Mouse (Mus musculus) kidney, postnatal 36 days (tissue): ENCODE measurements around the gene Gin1.
"Not testable (repeated sequence)": the region's sequence is repeated elsewhere in the genome, so short reads cannot be mapped to it uniquely, and the experiment has no call there.

Experiments used
- DNase-seq, 2 experiments: peaks; one replicate each; pipeline ENCODE4 v3.0.0; 2021 to 2022; ENCODE audit warnings: mixed read lengths in 2 of 2

The Gin1 gene

DNA sequence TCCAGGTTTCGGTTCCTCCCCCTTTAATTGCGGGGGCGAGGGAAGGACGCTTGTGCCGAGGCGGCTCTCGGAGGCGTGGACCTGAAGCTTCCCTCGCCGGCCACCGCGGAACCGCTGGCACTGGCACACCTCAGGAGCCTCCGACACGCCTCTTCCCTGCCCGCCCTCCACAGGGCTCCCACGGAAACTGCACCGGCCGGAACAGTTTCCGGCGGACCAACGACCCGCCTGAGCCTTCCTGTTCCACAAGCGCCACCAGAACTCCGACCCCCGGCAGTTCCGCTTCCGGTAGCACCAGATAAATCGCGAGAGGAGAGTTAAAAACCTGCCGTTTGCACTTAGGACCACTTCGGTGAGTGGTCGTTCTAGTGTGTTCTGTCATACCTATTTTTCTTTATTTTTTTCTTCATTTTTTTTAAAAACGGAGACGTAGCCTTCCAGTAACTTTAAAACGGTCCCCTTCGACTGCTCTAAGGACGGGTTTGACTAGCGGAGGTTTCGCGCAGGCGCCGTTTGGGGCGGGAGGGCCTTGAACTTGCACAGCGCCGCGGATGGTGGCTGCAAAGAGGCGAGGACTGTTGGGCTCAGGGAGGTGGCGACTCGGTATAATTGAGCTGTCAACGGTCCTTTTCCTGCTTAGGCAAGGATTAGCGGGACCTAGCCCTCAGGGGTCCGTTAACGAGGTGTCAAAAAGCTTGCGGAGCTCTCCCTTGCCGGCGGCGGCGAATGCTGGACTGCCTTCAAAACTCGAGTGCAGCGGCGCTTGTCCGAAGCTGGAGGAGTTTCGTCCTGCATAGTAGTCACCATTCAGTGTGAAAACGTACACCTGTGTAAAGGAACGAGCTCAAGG is at the start of gene Gin1, which contains the start of gene Ppip5k2:
Gene Gin1 (plus strand): TSS at position 269 of the 850 bp plus-strand sequence.
Gene Ppip5k2 (minus strand): TSS at position 508 of the 850 bp plus-strand sequence.
- DNase-seq, result peak; percentile 96 to 97

DNA sequence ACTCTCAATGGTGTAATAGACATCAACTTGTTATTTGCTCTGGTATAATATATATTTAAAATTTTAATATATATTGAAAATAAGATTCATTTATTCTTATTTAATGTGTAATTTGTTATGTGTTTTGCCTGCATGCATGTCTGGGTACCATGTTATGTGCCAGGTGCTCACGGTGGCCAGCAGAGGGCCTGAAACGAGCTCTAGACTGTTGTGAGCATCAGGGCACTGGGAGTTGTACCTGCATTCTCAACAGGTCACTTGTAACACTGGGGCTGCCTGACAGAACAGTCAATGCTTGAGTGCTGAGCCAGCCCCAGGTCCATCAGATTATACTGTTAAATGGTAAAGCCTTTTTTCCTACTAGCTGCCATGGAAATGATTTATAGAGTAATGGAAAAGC is 43.2 kb upstream of the Gin1 start:
- DNase-seq, result peak; percentile 6 to 44

DNA sequence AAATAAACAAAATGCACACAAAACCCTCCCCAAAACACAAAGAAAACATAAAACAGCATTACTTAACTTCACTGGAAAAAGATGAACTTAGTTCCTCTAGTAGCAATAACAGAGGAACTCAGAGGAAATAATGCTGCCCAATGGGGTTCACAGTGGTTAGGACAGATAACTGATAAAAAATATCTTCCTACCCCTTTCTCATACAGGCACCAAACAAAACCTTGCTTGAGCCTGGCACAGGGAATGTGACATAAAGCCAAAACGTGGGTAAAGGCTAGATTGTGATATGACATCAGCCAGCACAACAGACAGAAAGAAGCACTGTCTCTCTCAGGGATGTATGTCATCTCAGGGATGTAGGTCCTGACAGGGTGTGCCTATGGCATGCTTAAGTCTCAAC is 40.6 kb upstream of the Gin1 start:
- no peak for DNase-seq

DNA sequence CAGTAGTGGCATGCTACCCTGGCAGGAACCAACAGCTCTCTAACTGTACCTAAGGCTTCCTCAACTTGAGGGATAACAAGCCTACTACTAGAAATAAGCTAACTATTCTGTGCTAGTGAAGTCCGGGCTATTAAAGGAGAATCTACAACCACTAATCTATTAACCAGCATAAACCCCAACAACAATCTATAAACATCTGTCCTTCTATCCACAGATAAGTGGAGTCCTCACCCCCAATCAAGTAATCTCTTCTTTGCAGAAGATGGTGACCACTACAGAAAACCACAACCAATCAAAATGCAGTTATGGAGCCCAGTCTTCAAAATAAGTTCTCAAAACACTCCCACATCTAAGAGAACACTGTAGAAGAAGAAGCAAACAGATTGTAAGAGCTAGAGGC is 26.9 kb upstream of the Gin1 start:
- no peak for DNase-seq

DNA sequence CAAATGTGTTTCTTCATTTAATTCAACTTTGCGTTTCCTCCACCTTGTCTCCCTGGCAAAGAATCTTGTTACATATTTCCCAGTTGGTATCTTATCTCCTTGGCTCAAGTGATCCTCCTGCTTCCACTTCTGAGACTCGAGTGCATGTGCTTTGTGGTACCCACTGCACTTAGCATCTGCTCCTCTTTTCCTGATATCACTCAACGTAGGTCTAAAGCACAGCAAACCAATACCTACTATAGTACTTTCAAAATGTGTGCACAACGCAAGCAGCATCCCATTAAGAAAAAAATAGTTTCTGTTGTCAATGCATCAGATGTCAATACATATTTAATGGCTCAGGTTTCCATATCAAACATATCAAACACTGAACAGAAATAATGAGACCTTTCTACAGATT is 24.3 kb upstream of the Gin1 start:
- no peak for DNase-seq

DNA sequence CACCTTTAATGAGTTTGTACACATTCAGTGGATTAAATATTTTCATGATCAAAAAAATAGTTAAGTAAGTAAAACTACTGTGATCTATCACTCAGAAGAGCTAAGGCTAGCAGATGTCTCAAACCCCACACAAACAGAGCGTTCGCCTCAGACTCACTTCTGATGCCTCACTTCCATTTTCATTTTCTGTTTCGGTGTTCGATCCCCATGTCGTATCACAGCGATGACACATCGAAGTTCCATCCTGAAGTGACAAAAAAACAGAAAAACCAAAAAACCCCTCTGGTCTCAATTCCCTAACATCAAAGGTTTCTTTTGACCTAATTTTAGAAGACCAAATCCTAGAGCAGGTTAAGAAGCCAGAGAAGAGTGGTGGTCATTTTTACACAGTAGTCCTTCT is 23.7 kb upstream of the Gin1 start:
- no peak for DNase-seq

DNA sequence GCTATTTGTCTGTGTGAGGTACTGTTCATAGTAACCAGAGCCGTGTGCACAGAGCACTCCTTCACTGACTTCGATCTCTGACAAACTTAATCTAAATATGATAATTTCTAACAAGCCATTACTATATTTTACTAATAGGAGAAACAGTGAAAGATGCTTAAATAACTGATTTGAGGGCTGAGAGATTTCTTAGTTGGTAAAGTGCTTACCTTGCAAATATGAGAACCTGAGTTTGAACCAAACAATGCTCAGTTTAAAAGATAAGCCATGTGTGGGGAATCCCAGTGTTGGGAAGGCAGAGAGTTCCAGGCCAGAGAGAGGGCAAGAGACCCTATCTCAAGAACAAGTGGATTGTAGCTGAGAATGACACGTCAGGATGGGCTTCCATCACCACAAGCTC is 21.8 kb upstream of the Gin1 start:
- no peak for DNase-seq

DNA sequence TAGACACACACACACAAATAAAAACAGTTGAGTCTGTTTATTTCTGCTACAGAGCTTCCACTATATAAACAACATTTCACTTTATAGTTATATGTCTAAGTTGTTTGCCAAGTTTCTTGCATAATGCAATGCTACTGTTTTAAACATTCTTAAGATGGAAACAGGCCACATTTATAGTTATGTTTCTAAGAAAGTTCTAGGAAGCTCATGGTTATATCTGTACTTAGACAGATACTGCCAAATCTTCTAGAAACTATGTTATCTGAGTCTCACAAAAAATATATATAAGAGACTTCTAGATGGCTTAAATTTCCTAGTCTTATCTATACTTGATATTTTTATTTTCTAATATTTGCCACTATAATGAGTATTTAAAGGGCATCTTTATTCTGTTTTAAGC is 16.8 kb upstream of the Gin1 start:
- no peak for DNase-seq

DNA sequence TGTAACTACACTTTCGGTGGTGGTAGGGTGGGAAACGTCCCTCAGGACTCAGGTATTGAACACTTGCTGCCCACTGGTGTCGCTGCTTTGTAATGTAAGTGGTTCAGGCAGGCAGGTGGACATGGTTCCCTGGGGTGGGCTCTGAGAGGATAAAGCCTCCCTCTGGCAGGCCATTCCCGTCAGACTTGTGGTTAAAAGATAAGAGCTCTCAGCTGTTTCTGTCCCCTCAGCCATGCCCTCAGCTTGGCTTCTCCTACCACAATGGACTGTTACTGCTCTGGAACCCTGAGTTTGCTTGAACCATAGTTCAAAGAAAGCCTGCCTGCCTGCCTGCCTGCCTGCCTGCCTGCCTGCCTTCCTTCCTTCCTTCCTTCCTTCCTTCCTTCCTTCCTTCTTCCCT is 15.6 kb upstream of the Gin1 start:
- DNase-seq, result no peak

DNA sequence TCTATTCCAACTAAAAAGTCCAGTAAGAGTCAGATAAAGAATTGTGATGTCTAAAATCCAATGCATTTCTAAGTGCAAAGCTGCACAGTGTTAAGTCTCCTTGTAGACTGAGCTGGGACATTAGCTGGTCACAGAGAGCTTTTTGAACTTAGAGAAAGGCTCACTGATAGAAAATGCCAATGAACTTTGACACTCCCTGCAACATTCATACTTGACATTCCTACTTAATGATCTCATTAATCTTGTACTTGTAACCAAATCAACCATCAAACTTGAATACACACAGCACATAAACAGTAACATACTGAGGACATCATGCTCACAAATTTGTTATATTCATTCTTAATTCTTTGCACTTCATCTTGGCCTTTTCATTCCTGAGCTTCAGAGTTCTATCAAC is 10.1 kb upstream of the Gin1 start:
- DNase-seq, result no peak

DNA sequence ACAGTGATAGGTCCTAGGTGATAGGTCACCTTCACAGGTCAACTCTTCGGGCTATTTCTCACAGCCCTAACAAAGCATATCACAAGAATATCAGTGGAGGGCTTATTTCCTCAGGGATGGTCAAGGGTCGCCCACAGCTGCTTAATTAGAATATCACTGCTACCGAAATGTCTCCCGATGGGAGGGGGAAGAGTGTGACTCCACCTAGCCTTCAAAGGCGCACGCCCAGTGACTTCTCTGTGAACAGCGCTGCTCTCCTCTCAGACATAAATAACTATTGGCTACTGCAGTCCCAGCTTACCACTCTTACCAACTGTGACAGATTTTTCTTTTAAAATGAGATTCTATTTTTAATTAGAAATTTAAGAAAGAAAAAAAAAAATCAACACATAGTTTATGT is 9.4 kb upstream of the Gin1 start:
- no peak for DNase-seq

DNA sequence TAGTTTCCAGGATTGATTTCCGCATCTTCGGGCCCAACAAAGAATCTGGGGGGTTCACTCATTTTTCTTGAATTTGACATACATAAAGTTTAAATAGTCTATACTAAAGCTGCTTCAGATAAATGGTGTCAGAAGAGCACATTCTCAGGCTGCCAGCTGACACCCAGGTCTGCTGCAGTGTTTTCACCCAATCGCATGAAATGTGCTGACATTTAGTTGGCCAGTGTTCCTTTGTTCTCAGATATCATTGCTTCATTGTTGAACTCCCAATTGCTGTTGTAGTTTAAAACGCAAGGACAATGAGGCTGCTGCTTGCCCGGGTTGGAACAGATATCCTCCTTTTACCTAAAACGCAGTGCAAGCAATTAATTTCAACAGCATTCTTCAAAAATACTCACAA is 8.5 kb upstream of the Gin1 start:
- no peak for DNase-seq

DNA sequence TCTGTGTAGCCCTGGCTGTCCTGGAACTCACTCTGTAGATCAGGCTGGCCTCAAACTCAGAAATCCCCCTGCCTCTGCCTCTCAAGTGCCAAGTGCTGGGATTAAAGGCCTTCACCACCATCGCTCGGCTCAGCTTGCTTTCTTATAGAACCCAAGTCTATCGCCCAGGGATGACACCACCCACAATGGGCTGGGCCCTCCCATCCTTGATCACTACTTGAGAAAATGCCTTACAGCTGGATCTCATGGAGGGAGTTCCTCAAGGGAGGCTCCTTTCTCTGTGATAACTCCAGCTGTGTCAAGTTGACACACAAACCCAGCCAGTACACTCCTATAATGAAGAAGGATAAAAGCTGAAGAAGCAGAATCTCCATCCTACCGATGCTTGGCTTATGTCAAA is 4.3 kb upstream of the Gin1 start:
- DNase-seq, result not testable (repeated sequence)

DNA sequence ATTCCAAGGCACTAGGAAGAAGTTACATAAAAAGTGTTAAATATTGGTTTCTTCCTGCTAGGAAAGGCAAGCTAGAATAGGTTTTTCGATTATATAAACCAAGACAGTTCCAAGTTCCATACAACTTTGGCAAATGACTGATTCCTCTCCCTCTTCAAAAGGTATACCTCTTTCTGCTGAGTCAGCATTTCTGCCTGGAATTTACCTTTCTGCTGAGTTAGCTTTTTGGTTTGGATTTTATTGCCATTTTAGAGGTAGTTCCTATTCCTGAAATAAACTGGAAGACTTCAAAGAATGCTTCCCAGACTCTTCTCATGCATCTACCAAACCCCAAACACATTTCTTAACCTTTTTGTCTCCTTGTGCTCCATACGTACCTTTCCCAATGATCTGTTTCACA is 1.9 kb upstream of the Gin1 start:
- no peak for DNase-seq

DNA sequence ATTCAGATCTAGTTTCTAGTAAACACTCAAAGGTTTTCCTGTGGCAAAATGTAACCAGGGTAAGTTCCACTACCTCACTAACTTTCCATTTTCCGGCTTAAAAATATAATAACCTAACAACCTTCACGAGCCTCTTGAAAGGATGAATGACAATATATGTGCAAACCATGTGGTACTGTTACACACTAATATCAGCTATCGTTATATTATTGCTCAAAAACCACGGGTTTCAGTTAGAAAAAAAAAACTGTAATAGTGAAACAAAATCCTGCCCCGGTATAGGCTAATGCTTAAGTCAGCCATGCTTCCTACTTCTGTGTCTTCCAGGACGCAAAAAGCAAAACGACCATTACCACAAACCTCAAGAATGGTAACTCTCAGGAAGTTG is 1.1 kb upstream of the Gin1 start:
- DNase-seq, result no peak

DNA sequence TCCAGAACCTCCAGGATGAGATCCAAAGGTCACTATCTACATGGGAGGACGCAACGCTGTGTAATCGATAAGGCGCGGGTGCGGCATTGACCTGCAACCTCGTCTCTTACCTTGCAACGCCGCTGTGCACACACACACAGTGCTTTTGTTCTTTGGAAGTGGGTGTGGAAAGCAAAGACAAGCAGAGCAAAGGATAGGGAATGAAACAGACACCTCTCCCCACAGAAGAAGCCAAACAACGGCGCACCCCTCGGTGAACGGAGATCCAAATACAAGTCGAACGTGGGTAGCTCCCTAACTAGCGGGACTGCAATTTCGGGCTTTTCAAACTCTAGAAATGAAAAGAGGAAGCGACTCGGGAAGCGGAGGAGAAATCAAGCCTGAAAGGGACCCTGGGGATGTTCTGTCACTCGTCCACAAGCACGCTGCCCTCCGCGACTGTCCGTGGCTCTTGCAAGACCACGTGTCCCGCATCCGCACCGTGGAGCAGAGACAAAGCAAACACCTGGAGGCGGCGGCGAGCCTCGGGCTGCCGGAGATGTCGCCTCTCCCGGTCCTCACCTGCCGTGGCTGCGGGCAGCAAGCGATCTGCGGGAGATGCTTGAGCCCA is 573 bp upstream of the Gin1 start:
- peak in 1 of 2 experiments; percentile 36 for DNase-seq

DNA sequence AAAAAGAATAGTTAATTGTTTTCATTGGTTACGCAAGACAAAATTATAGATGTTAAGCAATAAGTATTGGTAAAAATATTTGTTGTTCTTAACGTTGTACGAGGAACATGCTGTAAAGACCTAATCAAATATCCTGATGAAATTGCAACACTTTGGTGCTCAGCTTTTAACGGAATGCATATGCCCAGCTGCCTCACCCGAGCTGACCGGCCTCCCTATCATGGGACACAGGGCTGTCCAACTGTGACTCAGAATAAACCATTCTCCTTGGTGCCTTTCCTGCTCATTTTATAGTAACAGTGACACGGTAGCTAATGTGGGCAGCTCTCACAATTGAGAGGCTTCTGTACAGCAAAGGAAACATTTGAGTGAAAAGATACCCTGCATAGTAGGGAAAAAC is 1.1 kb downstream of the Gin1 start:
- DNase-seq, result no peak

DNA sequence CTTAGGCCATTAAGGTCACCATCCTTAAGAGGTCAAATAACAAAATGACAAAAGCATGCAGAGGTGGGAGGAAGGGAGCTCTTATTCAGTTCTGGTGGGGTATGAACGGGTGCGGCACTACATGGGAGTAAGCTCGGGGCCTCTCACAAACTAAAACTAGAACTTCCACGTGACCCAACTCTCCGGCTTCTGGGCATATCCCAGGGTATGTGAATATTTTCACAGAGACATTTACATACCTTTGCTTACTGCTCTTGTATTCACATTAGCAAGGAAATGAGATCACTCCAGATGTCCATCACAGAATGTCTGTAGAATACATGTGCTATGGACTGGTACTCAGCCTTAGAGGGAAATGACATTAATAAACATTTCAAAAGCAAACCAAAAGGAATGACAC is 1.8 kb downstream of the Gin1 start:
- no peak for DNase-seq

DNA sequence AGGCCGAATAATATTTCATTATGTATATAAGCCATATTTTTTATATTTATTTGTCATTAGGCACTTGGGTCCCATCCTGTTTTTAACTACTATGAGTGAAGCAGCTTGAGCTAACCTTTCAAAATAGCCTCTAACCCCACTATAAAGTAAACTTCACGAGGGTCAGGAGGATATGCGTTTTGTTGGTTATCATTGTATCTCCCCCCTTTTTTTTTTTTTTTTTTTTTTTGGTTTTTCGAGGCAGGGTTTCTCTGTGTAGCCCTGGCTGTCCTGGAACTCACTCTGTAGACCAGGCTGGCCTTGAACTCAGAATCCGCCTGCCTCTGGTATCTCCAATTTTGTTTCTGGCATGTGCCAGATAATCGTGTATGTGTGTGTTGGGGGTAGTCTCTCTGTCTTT is 3.4 kb downstream of the Gin1 start:
- DNase-seq, result no peak

DNA sequence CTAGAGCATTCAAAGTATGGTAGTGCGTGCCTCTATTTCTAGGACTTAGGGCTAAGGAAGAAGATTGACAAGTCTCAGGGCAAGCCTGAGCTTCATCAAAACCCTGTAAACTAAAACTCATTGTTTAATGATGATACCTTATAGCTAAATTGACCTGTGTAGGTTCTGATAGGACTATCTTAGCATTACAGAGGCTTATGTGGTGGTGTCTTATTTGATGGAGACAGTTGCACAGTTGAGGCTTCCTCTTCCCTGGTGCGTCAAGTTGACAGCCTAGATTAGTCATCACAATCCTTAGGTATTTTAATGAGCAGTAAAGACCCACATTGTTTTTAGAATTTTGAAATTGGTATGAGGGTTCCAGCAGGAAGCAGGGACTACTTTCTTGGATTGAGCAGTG is 4.0 kb downstream of the Gin1 start:
- DNase-seq, result no peak

DNA sequence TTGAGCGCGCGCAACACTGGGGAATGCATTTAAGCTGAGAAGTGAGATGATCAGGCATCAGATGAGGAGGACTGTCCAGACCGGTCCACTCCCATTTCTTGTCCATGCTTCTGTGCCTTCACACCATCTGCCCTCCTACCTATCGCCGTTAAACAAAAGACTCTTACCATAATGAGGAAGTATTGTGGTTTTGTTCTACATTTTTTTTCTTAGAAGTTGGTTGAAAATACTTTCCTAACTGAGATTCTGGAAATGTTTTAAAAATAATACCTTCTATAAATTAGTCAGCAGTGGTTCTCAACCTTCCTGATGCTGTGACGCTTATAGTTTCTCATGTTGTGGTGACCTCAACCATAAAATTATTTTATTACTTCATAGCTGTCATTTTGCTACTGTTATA is 11.7 kb downstream of the Gin1 start:
- DNase-seq, result no peak

DNA sequence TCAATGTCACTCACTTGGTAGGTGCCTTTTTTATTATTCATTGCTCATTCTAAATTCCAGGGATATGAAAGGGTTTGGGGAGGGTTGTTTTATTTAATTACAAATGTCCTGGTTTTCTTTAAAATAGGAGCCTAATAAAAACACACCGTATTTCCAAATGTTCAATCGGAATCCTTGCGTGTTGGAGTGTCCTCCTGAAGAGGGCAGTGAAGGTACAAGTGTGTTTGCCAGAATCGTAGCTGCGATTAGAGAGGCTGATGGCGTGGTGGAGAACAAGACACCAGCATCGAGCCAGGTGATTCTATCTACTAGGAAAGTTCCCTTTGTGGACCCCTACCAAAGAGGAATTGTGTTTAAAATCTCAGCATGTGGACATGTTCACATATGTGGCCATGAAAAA is 15.0 kb downstream of the Gin1 start:
- DNase-seq, result no peak

DNA sequence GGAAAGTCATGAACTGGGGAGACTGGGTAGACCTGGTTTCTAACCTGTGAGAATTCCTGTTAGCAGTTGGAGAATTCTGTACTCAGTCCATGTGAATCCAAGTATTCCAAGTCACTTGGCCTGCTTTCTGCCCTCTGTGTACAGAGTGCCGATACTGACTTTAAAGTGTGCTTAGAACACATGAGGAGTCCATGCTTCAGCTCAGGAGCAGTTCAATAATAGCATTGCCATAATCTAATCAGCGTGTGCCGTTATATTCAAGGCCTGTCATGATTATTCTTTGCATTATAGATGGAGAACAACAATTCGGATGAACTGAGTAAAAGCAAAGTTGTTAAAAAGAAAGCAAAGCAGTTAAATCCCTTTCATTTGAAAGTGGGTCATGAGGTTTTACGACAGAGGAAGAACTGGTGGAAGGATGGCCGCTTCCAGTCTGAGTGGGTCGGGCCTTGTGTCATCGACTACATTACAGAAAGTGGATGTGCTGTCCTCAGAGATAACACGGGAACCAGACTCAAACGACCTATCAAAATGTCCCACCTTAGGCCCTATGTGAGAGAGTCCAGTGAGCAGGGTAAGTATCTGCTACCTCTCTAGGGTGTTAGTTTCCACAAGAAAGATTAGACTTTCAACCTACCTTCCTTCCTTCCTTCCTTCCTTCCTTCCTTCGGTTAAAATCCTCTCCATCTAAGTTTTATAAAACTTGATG is 15.9 kb downstream of the Gin1 start:
- no peak for DNase-seq

DNA sequence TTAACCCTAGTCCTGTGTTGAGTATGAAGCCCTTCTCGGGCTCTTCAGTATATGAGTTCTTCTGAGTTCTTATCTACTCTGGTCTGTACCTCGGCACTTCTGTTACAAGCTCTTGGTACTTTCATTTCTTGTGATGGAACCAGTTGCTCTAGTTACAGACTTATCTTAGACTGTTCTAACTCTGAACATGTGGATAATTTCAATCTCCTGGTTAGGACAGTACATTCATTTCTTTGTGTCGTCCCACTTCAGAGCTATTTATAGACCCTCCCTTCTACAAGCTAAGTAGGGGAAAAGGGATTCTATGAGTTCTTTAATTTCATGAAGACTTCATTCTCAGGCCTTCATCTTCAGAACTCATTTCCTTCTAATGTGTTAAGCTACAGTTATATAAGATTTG is 17.7 kb downstream of the Gin1 start:
- DNase-seq, result no peak
